Mouse (Mus musculus) kidney, postnatal 14 days (tissue): ENCODE measurements around the gene Olfr694.
"Not testable (repeated sequence)": the region's sequence is repeated elsewhere in the genome, so short reads cannot be mapped to it uniquely, and the experiment has no call there.

Source experiments
- DNase-seq: peaks from one replicate; pipeline ENCODE4 v3.0.0; 2022; ENCODE audit warnings: mixed read lengths

Olfr694 gene

GRCm38 (mm10) chr7:106691714-106692113 is at the start of gene Olfr694:
Gene Olfr694, minus strand, starts transcription at chr7:106691814.
- DNase-seq, result no peak

- DNase-seq, result no peak
Measured at GRCm38 (mm10) chr7:106737028-106737427, 45.4 kb upstream of the Olfr694 start.

DNA sequence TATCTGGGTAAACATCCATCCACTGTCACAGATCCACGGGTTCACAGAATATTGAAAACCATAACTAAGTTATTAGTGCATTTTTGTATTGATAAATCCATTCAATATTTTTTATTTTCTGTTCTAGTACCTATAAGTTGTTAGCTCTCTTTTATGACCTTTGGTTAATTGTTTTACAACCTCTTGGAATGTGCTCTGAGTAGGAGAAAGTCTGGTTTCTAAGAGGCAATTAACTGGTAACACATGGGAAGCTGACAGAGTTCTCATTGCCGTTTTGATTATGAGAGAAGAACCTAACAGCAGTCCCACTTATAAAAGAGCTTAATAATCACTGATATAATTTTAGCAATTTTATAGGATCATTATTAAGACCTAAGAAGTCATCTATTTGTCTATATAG is 42.1 kb upstream of the Olfr694 start:
- DNase-seq, result no peak

GRCm38 (mm10) chr7:106725654-106726053 is 34.0 kb upstream of the Olfr694 start:
- DNase-seq, result not testable (repeated sequence)

- no peak for DNase-seq
Measured at GRCm38 (mm10) chr7:106716296-106716695, 24.7 kb upstream of the Olfr694 start, which contains the start of gene Olfr695. Gene Olfr695, minus strand, starts transcription at chr7:106716396.

DNA sequence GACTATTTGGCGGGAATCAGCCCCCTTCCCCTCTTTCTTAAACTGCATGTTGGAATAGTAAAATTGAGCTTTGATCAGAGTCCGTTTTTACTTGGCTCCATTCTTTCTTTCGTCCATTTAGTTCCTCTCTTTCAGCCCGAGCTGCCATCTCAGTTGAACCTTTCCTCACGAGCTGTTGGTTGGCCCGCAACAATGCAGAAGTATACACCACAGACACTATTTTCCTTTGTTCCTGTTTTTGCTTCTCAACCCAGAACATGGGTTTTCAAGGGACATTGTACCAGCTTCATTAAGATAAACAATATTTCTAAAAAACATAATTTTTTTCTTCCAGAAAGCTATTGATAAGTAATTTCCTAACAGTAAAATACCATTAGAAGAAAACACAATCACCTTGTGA is 19.8 kb upstream of the Olfr694 start:
- DNase-seq, result no peak

DNA sequence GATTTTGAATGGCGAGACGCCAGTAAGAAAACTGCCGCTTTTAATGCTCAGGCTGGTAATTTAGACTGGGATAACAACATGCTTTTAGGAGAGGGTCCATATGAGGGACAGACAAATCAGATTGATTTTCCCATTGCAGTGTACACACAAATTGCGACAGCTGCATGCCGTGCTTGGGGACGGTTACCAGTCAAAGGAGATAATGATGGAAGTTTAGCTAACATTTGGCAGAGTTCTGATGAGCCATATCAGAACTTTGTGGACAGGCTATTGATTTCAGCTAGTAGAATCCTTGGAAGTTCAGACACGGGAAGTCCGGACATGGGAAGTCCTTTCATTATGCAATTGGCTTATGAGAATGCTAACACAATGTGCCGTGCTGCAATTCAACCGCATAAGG is 16.1 kb upstream of the Olfr694 start:
- DNase-seq, result not testable (repeated sequence)

- no peak for DNase-seq
Measured at GRCm38 (mm10) chr7:106696891-106697290, 5.3 kb upstream of the Olfr694 start.

GRCm38 (mm10) chr7:106692976-106693375 is 1.4 kb upstream of the Olfr694 start:
- no peak for DNase-seq

GRCm38 (mm10) chr7:106685382-106685781 is 6.2 kb downstream of the Olfr694 start:
- no peak for DNase-seq

DNA sequence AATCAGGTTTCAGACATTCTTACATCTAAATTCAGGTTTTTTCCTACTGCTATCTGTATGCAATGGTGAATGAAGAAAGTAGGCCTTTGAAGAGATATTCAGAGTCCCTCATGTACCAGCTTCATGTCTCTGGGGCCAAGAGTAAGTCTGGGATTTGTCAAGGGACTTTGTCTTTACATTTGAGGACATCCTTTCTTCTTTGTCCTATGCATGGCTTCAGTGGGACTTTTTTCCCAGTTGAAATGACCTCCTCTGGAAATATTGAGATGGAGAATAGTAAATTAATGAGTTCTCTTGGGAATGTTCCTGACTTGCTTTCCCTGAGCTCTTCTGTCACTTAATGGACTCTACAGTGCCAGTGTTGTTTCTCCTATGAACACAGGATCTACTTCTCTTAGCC is 11.1 kb downstream of the Olfr694 start, which contains the start of gene Olfr693:
Gene Olfr693, minus strand, starts transcription at position 101 of the 400 bp plus-strand sequence.
- no peak for DNase-seq

- no peak for DNase-seq
Measured at GRCm38 (mm10) chr7:106652344-106652652, 39.3 kb downstream of the Olfr694 start.

DNA sequence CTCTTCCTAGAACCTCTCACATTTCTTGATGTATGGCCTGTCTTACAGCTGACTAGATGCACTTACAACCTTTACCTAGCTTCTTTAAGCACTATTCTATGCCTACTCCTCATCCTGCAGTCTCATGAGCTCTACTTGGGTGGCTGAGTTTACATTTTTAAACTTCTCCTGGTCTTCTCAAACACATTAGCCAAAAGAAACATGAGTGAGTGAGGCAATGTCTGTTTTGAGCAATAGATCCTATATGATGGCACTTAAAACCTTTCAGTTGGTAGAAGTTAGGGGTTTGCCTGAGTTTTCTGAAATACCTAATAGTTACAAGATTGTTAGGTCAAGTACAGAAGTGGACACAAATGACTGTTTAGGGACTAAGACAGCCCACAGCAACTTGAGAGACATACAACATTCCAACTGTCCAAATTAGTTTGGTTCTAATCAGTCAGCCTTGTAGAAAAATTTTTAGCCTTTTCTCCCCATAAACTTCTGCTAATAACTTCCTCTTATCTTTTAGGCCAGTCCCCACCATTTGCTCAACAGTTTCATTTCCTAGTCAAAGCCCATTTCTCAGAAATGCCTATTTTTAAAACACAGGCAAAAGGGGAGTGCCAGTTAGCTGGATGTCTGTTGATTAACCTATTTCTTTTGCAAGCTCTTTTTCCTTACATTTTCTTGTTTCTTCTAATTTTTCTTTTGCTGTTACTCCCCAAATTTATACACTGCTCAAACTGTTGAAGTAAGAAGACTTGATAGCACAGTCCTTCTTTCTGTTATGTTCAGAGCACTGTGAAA is 39.9 kb downstream of the Olfr694 start:
- no peak for DNase-seq

- DNase-seq, result no peak
Measured at GRCm38 (mm10) chr7:106649774-106650173, 41.8 kb downstream of the Olfr694 start.

DNA sequence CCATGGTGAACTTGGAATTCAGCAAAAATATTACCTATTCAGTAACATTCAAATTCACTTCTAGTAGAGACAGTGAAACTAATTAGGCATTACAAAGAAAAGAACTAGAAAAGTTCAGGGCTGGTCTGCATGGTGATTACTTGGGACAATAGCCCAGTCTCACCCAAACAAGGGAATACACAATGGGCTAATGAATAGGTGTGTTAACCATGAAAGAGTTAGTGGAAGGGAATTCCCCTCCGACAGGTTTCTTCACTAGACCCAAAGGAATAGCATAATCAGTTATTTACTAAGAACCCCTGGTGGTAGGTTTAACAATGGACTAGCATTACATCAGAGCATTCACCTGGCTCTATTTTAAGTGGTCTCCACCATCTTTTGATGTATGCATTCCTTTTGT is 46.4 kb downstream of the Olfr694 start:
- DNase-seq, result no peak

- DNase-seq, result no peak
Measured at GRCm38 (mm10) chr7:106644222-106644870, 47.3 kb downstream of the Olfr694 start.

DNA sequence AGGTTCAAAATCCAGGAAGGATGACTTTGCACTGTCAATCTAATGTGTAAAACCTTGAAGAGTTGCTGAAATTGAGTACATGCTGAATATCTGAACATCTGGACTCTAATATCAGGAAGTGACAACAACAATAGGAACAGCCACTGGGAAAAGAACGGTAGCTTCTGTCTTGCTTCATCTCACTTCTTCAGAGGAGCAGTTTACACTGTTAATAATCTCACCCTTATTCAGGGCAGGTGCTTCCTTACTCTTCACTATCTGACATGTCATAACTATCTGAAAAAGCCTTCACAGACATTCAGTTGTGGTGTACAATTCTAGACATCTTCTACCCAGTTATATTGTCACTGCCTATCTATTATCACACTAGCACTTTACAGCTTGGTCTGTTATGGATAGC is 50.8 kb downstream of the Olfr694 start:
- DNase-seq, result no peak

- DNase-seq, result no peak
Measured at GRCm38 (mm10) chr7:106635560-106635959, 56.1 kb downstream of the Olfr694 start.
